Mouse (Mus musculus) adrenal gland, postnatal 14 days (tissue): ENCODE data around the gene Cgnl1. TPM values are rescaled to one million over a fixed set of nuclear protein-coding genes. Genes with fewer than 3 reads are reported as not detected.
A peak's percentile ranks its signal among the peaks of the same experiment; 100 is the strongest.

Source experiments
- DNase-seq: peaks from one replicate; pipeline ENCODE4 v3.0.0; 2021; ENCODE audit warnings: mixed read lengths
- total RNA-seq: library from RNA; stranded (reverse); gene quantifications from 2 replicates; pipeline ENCODE4 v1.2.3, GENCODE M21; 2021

Cgnl1 gene
- total RNA-seq, 1 experiment from 2014 or later, result 67.3 TPM

GRCm38 (mm10) chr9:71667616-71668015, 103.8 kb downstream of the Cgnl1 start:
- peak; percentile 61 for DNase-seq

- no peak for DNase-seq
These were observed 105.0 kb downstream of the Cgnl1 start for GRCm38 (mm10) chr9:71666432-71666831.

- DNase-seq, result no peak
These were observed 105.9 kb downstream of the Cgnl1 start for GRCm38 (mm10) chr9:71665493-71665892.

- no peak for DNase-seq
These were observed 106.5 kb downstream of the Cgnl1 start for GRCm38 (mm10) chr9:71664855-71665254.

GRCm38 (mm10) chr9:71663421-71664217, 107.8 kb downstream of the Cgnl1 start:
- DNase-seq, result no peak

GRCm38 (mm10) chr9:71660540-71660939, 110.9 kb downstream of the Cgnl1 start:
- DNase-seq, result no peak

GRCm38 (mm10) chr9:71659681-71660080, 111.7 kb downstream of the Cgnl1 start:
- no peak for DNase-seq

GRCm38 (mm10) chr9:71657199-71657598, 114.2 kb downstream of the Cgnl1 start:
- no peak for DNase-seq

GRCm38 (mm10) chr9:71654861-71655260, 116.5 kb downstream of the Cgnl1 start:
- DNase-seq, result peak; percentile 22

- DNase-seq, result peak; percentile 85
These were observed 125.3 kb downstream of the Cgnl1 start for GRCm38 (mm10) chr9:71646115-71646514.

GRCm38 (mm10) chr9:71643611-71644010, 127.8 kb downstream of the Cgnl1 start:
- DNase-seq, result no peak

GRCm38 (mm10) chr9:71642270-71642669, 129.1 kb downstream of the Cgnl1 start:
- peak; percentile 34 for DNase-seq

GRCm38 (mm10) chr9:71640361-71640927, 131.0 kb downstream of the Cgnl1 start:
- DNase-seq, result no peak

- DNase-seq, result no peak
These were observed 133.2 kb downstream of the Cgnl1 start for GRCm38 (mm10) chr9:71638198-71638597.

GRCm38 (mm10) chr9:71636854-71637253, 134.5 kb downstream of the Cgnl1 start:
- no peak for DNase-seq

GRCm38 (mm10) chr9:71635627-71636026, 135.8 kb downstream of the Cgnl1 start:
- DNase-seq, result no peak

- DNase-seq, result no peak
These were observed 136.5 kb downstream of the Cgnl1 start for GRCm38 (mm10) chr9:71634916-71635315.

GRCm38 (mm10) chr9:71628921-71629320, 142.5 kb downstream of the Cgnl1 start:
- no peak for DNase-seq

- DNase-seq, result no peak
These were observed 143.1 kb downstream of the Cgnl1 start for GRCm38 (mm10) chr9:71628286-71628685.

- no peak for DNase-seq
These were observed 145.4 kb downstream of the Cgnl1 start for GRCm38 (mm10) chr9:71625961-71626360.

GRCm38 (mm10) chr9:71624793-71625495, 146.5 kb downstream of the Cgnl1 start:
- peak; percentile 89 for DNase-seq

GRCm38 (mm10) chr9:71623871-71624569, 147.4 kb downstream of the Cgnl1 start:
- DNase-seq, result peak; percentile 39

- DNase-seq, result no peak
These were observed 148.8 kb downstream of the Cgnl1 start for GRCm38 (mm10) chr9:71622593-71622992.
